Mouse (Mus musculus) cerebellum, postnatal 4 days (tissue): ENCODE measurements around the gene Yif1b.

Experiments
- DNase-seq, 2 experiments: peaks; one replicate each; pipeline ENCODE4 v3.0.0; 2022; ENCODE audit warnings: low spot score in 2 of 2, mixed read lengths in 1 of 2

The Yif1b gene

GRCm38 (mm10) chr7:29280801-29281200 lies 42.7 kb downstream of the Yif1b start:
- no peak for DNase-seq

GRCm38 (mm10) chr7:29281201-29282073 lies 43.3 kb downstream of the Yif1b start, which contains the start of gene Spint2:
Gene Spint2, minus strand, starts transcription at chr7:29281912.
- peak in 1 of 2 experiments; percentile 62 for DNase-seq

- DNase-seq = no peak
Measured at GRCm38 (mm10) chr7:29282074-29282554, 44.0 kb downstream of the Yif1b start.

- no peak for DNase-seq
Measured at GRCm38 (mm10) chr7:29283876-29284275, 45.7 kb downstream of the Yif1b start.

GRCm38 (mm10) chr7:29284523-29284922 lies 46.4 kb downstream of the Yif1b start:
- no peak for DNase-seq

- no peak for DNase-seq
Measured at GRCm38 (mm10) chr7:29287481-29287880, 49.4 kb downstream of the Yif1b start.

GRCm38 (mm10) chr7:29288079-29288478 lies 50.0 kb downstream of the Yif1b start:
- DNase-seq = no peak

GRCm38 (mm10) chr7:29288942-29289638 lies 51.0 kb downstream of the Yif1b start, which contains the start of gene Ppp1r14a:
Gene Ppp1r14a, plus strand, starts transcription at chr7:29289308.
- DNase-seq = peak; percentile 59 to 82

- no peak for DNase-seq
Measured at GRCm38 (mm10) chr7:29289856-29290255, 51.7 kb downstream of the Yif1b start.

- DNase-seq = no peak
Measured at GRCm38 (mm10) chr7:29290691-29291485, 52.8 kb downstream of the Yif1b start.

GRCm38 (mm10) chr7:29291616-29292457 lies 53.7 kb downstream of the Yif1b start:
- no peak for DNase-seq

- DNase-seq = no peak
Measured at GRCm38 (mm10) chr7:29292458-29293098, 54.4 kb downstream of the Yif1b start.

GRCm38 (mm10) chr7:29293131-29294065 lies 55.3 kb downstream of the Yif1b start:
- DNase-seq = no peak

- DNase-seq = no peak
Measured at GRCm38 (mm10) chr7:29294111-29294761, 56.1 kb downstream of the Yif1b start.

GRCm38 (mm10) chr7:29295861-29296647 lies 57.9 kb downstream of the Yif1b start:
- no peak for DNase-seq

- no peak for DNase-seq
Measured at GRCm38 (mm10) chr7:29296998-29297397, 58.9 kb downstream of the Yif1b start.
